Mouse (Mus musculus) hindbrain, embryonic 12.5 days (tissue): Measurements from ENCODE around the gene Tas2r143. TPM values are rescaled to one million over a fixed set of nuclear protein-coding genes. Genes with fewer than 3 reads are reported as not detected.

Source experiments
- ATAC-seq: fragments of 200-750 bp; cut with Nextera tagmentation; 2 replicates; pipeline ENCODE4 v1.8.0; 2017; ENCODE audit warnings: moderate TSS enrichment; ENCODE audit not compliant: low FRiP score
- H3K27ac ChIP-seq: fragments of 300-500 bp; sonication (generic); 2 replicates; pipeline ENCODE4 v1.5.1; 2016; ENCODE audit warnings: mild to moderate bottlenecking
- H3K27me3 ChIP-seq: fragments of 300-500 bp; sonication (generic); 2 replicates; pipeline ENCODE4 v1.6.1; 2016; ENCODE audit warnings: mild to moderate bottlenecking
- H3K36me3 ChIP-seq: fragments of 300-500 bp; sonication (generic); 2 replicates; pipeline ENCODE4 v1.6.1; 2016; ENCODE audit warnings: mild to moderate bottlenecking
- H3K4me1 ChIP-seq: fragments of 300-500 bp; sonication (generic); 2 replicates; pipeline ENCODE4 v1.6.1; 2016
- H3K4me2 ChIP-seq: fragments of 300-500 bp; sonication (generic); replicated peaks from 2 replicates; pipeline ENCODE4 v1.6.1; 2016; ENCODE audit warnings: mild to moderate bottlenecking
- H3K4me3 ChIP-seq: fragments of 300-500 bp; sonication (generic); 2 replicates; pipeline ENCODE4 v1.5.1; 2016; ENCODE audit warnings: mild to moderate bottlenecking
- H3K9ac ChIP-seq: fragments of 300-500 bp; sonication (generic); 2 replicates; pipeline ENCODE4 v1.6.1; 2016; ENCODE audit warnings: mild to moderate bottlenecking, moderate library complexity
- H3K9me3 ChIP-seq: fragments of 300-500 bp; sonication (generic); replicated peaks from 2 replicates; pipeline ENCODE4 v1.6.1; 2016; ENCODE audit warnings: mild to moderate bottlenecking
- WGBS: fragments of 180-500 bp; shearing (Covaris S2); methylation state at CpG from one replicate; pipeline ENCODE4 v1.1.7; 2016; 5-methylcytosine and 5-hydroxymethylcytosine counted together
- polyA plus RNA-seq: library from polyadenylated mRNA; unstranded; fragments of >200 nt; fragmentation: Nextera tagmentation; extraction: Ambion mirVana; gene quantifications from 2 replicates; pipeline ENCODE4 v1.2.1, GENCODE M21; 2016

Gene Tas2r143
- not detected in 2 replicates for polyA plus RNA-seq

- H3K36me3 ChIP-seq = no peaks in the 10 kb centered on the region
- WGBS = 70% methylated on average over 1 of the region's 1 CpGs
These were observed at the start of gene Tas2r143 for GRCm38 (mm10) chr6:42399938-42400337. TSS of gene Tas2r143 (plus strand) at chr6:42400238.

GRCm38 (mm10) chr6:42350968-42351775, 48.9 kb upstream of the Tas2r143 start:
- Histone ChIP-seq H3K4me1 (peaks cover 37% of the 10 kb centered on the region), H3K4me3 (peak overlapping the region; percentile 75), H3K27ac (peak overlapping the region; percentile 92), H3K9ac (peak overlapping the region; percentile 88), H3K4me2 (peak overlapping the region; percentile 66), H3K27me3 (no peaks in the 10 kb centered on the region), H3K36me3 (peaks cover 31% of the 10 kb centered on the region), H3K9me3 (no peaks in the 10 kb centered on the region)
- 48% methylated on average over 10 of the region's 13 CpGs for WGBS
- ATAC-seq = 0 out of 2 replicates have a peak, but pooled peaks have one; percentile 0

More at GRCm38 (mm10) chr6:42399938-42400337, at the start of gene Tas2r143:
- Histone ChIP-seq H3K9me3 (no peaks in the 10 kb centered on the region), H3K27me3 (no peaks in the 10 kb centered on the region), H3K9ac (no peak within 1 kb of the TSS), H3K4me2 (no peak within 1 kb of the TSS), H3K4me1 (no peaks in the 10 kb centered on the region), H3K4me3 (no peak within 1 kb of the TSS), H3K27ac (no peak within 1 kb of the TSS)
- no peak for ATAC-seq

- Histone ChIP-seq H3K9ac (no peak overlapping the region), H3K4me3 (no peak overlapping the region)
These were observed 48.1 kb upstream of the Tas2r143 start for GRCm38 (mm10) chr6:42351776-42352485.

GRCm38 (mm10) chr6:42352486-42352846, 47.6 kb upstream of the Tas2r143 start:
- Histone ChIP-seq H3K27ac (no peak overlapping the region), H3K36me3 (peaks cover 44% of the 10 kb centered on the region), H3K9ac (no peak overlapping the region), H3K4me2 (0 out of 2 replicates have a peak overlapping the region, but pooled peaks have one; percentile 2), H3K4me1 (peaks cover 37% of the 10 kb centered on the region), H3K4me3 (no peak overlapping the region), H3K9me3 (no peaks in the 10 kb centered on the region), H3K27me3 (no peaks in the 10 kb centered on the region)
- ATAC-seq = no peak
- WGBS = 98% methylated on average over 1 of the region's 1 CpGs

More at GRCm38 (mm10) chr6:42351776-42352485, 48.1 kb upstream of the Tas2r143 start:
- no peak for ATAC-seq
- Histone ChIP-seq H3K27ac (no peak overlapping the region), H3K4me1 (peaks cover 37% of the 10 kb centered on the region), H3K27me3 (no peaks in the 10 kb centered on the region), H3K4me2 (peak overlapping the region; percentile 66; the same call in 1 of the 2 replicates), H3K9me3 (no peaks in the 10 kb centered on the region), H3K36me3 (peaks cover 39% of the 10 kb centered on the region)
- 86% methylated on average over 7 of the region's 7 CpGs for WGBS

GRCm38 (mm10) chr6:42353180-42353579, 46.9 kb upstream of the Tas2r143 start:
- Histone ChIP-seq H3K27ac (no peak overlapping the region), H3K27me3 (no peaks in the 10 kb centered on the region), H3K4me1 (peaks cover 37% of the 10 kb centered on the region), H3K4me3 (no peak overlapping the region), H3K9ac (no peak overlapping the region), H3K36me3 (peaks cover 52% of the 10 kb centered on the region), H3K4me2 (no peak overlapping the region), H3K9me3 (no peaks in the 10 kb centered on the region)
- 88% methylated on average over 8 of the region's 8 CpGs for WGBS
- no peak for ATAC-seq

- peaks cover 63% of the 10 kb centered on the region for H3K36me3 ChIP-seq
- no peak for ATAC-seq
- no peaks in the 10 kb centered on the region for H3K27me3 ChIP-seq
- no peak overlapping the region for H3K9ac ChIP-seq
- peaks cover 32% of the 10 kb centered on the region for H3K4me1 ChIP-seq
- 68% methylated on average over 11 of the region's 11 CpGs for WGBS
- H3K27ac ChIP-seq = no peak overlapping the region
- 0 out of 2 replicates have a peak overlapping the region, but pooled peaks have one; percentile 11 for H3K4me2 ChIP-seq
- H3K9me3 ChIP-seq = no peaks in the 10 kb centered on the region
- H3K4me3 ChIP-seq = no peak overlapping the region
These were observed 45.7 kb upstream of the Tas2r143 start for GRCm38 (mm10) chr6:42354076-42355019.

GRCm38 (mm10) chr6:42355366-42355765, 44.7 kb upstream of the Tas2r143 start:
- peaks cover 67% of the 10 kb centered on the region for H3K36me3 ChIP-seq
- no peak overlapping the region for H3K4me3 ChIP-seq
- no peaks in the 10 kb centered on the region for H3K27me3 ChIP-seq
- H3K27ac ChIP-seq = no peak overlapping the region
- H3K9ac ChIP-seq = no peak overlapping the region
- no peak overlapping the region for H3K4me2 ChIP-seq
- ATAC-seq = no peak
- no peaks in the 10 kb centered on the region for H3K9me3 ChIP-seq
- H3K4me1 ChIP-seq = peaks cover 32% of the 10 kb centered on the region
- 96% methylated on average over 6 of the region's 6 CpGs for WGBS

- Histone ChIP-seq H3K9ac (no peak overlapping the region), H3K4me3 (no peak overlapping the region), H3K4me1 (peaks cover 27% of the 10 kb centered on the region), H3K36me3 (peaks cover 73% of the 10 kb centered on the region), H3K9me3 (no peaks in the 10 kb centered on the region), H3K27me3 (no peaks in the 10 kb centered on the region), H3K4me2 (no peak overlapping the region), H3K27ac (no peak overlapping the region)
- 94% methylated on average over 13 of the region's 13 CpGs for WGBS
- no peak for ATAC-seq
These were observed 44.0 kb upstream of the Tas2r143 start for GRCm38 (mm10) chr6:42355794-42356600.

- Histone ChIP-seq H3K27ac (no peak overlapping the region), H3K27me3 (no peaks in the 10 kb centered on the region), H3K9me3 (no peaks in the 10 kb centered on the region), H3K4me2 (no peak overlapping the region), H3K9ac (no peak overlapping the region), H3K4me3 (no peak overlapping the region), H3K36me3 (peaks cover 68% of the 10 kb centered on the region), H3K4me1 (peaks cover 18% of the 10 kb centered on the region)
- 93% methylated on average over 5 of the region's 5 CpGs for WGBS
- no peak for ATAC-seq
These were observed 43.1 kb upstream of the Tas2r143 start for GRCm38 (mm10) chr6:42356913-42357312.

- Histone ChIP-seq H3K4me1 (peaks cover 14% of the 10 kb centered on the region), H3K27me3 (no peaks in the 10 kb centered on the region), H3K4me3 (no peak overlapping the region), H3K9ac (no peak overlapping the region), H3K36me3 (peaks cover 66% of the 10 kb centered on the region), H3K4me2 (no peak overlapping the region), H3K27ac (no peak overlapping the region), H3K9me3 (no peaks in the 10 kb centered on the region)
- 63% methylated on average over 6 of the region's 6 CpGs for WGBS
- no peak for ATAC-seq
These were observed 42.1 kb upstream of the Tas2r143 start for GRCm38 (mm10) chr6:42357901-42358300.

GRCm38 (mm10) chr6:42358901-42359300, 41.1 kb upstream of the Tas2r143 start:
- Histone ChIP-seq H3K4me3 (no peak overlapping the region), H3K4me1 (peaks cover 7% of the 10 kb centered on the region), H3K4me2 (no peak overlapping the region), H3K27ac (no peak overlapping the region), H3K36me3 (peaks cover 61% of the 10 kb centered on the region), H3K9me3 (no peaks in the 10 kb centered on the region), H3K9ac (no peak overlapping the region), H3K27me3 (no peaks in the 10 kb centered on the region)
- no peak for ATAC-seq
- 93% methylated on average over 12 of the region's 12 CpGs for WGBS
